Mouse (Mus musculus) E14TG2a.4 (cell line): ENCODE measurements at regions not wholly inside any gene's neighbourhood (a gene's known extent, or its start where the extent isn't known, plus 50 kb on each side); places are given as distances from the start of the nearest gene placed in this dataset.
A peak's percentile ranks its signal among the peaks of the same experiment; 100 is the strongest.

Experiments
- H3K27me3 ChIP-seq: 2 replicates; pipeline ENCODE4 v1.6.1; 2014; ENCODE audit warnings: low read length, control low read depth; ENCODE audit not compliant: insufficient read depth
- H3K36me3 ChIP-seq: 2 replicates; pipeline ENCODE4 v1.6.1; 2014; ENCODE audit warnings: low read length, control low read depth; ENCODE audit not compliant: insufficient read depth
- H3K4me1 ChIP-seq: replicated peaks from 2 replicates; pipeline ENCODE4 v1.6.1; 2014; ENCODE audit warnings: low read depth, low read length, control low read depth
- H3K4me3 ChIP-seq: replicated peaks from 2 replicates; pipeline ENCODE4 v1.5.1; 2014; ENCODE audit warnings: mild to moderate bottlenecking, low read length
- H3K9me3 ChIP-seq: 2 replicates; pipeline ENCODE4 v1.6.1; 2014; ENCODE audit warnings: low read length, control low read depth
- CTCF ChIP-seq: conservative IDR thresholded peaks from 2 replicates; pipeline ENCODE4 v1.5.1; 2014; ENCODE audit warnings: low read length
- NANOG ChIP-seq: IDR thresholded peaks from 2 replicates; pipeline ENCODE4 v1.6.1; 2014; ENCODE audit warnings: borderline replicate concordance, low read length, mixed read lengths
- POU5F1 ChIP-seq: IDR thresholded peaks from 2 replicates; pipeline ENCODE4 v1.6.1; 2014; ENCODE audit warnings: low read length, borderline replicate concordance

GRCm38 (mm10) chrX:158920217-158920616 lies 289.9 kb upstream of the Rps6ka3 start:
- no peak for TF ChIP-seq NANOG
- no peak for TF ChIP-seq CTCF
- TF ChIP-seq POU5F1 = no peak
- no peak overlapping the region for H3K4me3 ChIP-seq
- no peaks in the 10 kb centered on the region for H3K4me1 ChIP-seq
- no peaks in the 10 kb centered on the region for H3K9me3 ChIP-seq
- H3K36me3 ChIP-seq = no peaks in the 10 kb centered on the region
- no peaks in the 10 kb centered on the region; the same call in 1 of the 2 replicates for H3K27me3 ChIP-seq

DNA sequence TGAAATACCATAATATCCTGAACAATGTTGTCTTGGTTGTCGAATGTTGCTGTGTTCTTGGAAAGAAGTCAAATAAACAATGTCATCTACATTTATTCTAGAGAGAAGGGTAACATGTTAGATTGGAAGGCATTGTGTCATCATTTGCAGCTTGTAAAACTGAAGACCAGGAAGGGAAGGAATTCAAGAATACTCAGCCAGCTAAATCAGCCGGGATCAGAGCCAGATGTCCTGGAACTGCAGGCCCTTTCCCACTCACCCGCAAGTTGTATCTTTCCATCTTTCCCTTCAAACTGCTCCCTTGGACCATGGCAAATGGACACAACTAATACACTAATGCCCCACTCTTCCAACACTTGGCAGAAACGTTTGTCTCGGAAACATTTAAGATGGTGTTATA lies 288.7 kb upstream of the Rps6ka3 start:
- H3K36me3 ChIP-seq = no peaks in the 10 kb centered on the region
- TF ChIP-seq CTCF = no peak
- TF ChIP-seq NANOG = no peak
- TF ChIP-seq POU5F1 = no peak
- no peaks in the 10 kb centered on the region for H3K4me1 ChIP-seq
- no peak overlapping the region for H3K4me3 ChIP-seq
- H3K27me3 ChIP-seq = no peaks in the 10 kb centered on the region; the same call in 1 of the 2 replicates
- no peaks in the 10 kb centered on the region for H3K9me3 ChIP-seq

- TF ChIP-seq CTCF (peak; percentile 27), NANOG (no peak)
- no peaks in the 10 kb centered on the region for H3K9me3 ChIP-seq
Observed at GRCm38 (mm10) chrX:158921838-158922450, 288.2 kb upstream of the Rps6ka3 start.

GRCm38 (mm10) chrX:158923081-158923561 lies 287.0 kb upstream of the Rps6ka3 start:
- no peaks in the 10 kb centered on the region for H3K9me3 ChIP-seq
- no peaks in the 10 kb centered on the region for H3K36me3 ChIP-seq
- H3K27me3 ChIP-seq = no peaks in the 10 kb centered on the region; the same call in 1 of the 2 replicates
- H3K4me3 ChIP-seq = no peak overlapping the region
- TF ChIP-seq CTCF = no peak
- no peak for TF ChIP-seq NANOG
- TF ChIP-seq POU5F1 = no peak
- no peaks in the 10 kb centered on the region for H3K4me1 ChIP-seq

More at GRCm38 (mm10) chrX:158921838-158922450, 288.2 kb upstream of the Rps6ka3 start:
- Histone ChIP-seq H3K4me1 (no peaks in the 10 kb centered on the region), H3K4me3 (no peak overlapping the region), H3K27me3 (no peaks in the 10 kb centered on the region; the same call in 1 of the 2 replicates), H3K36me3 (no peaks in the 10 kb centered on the region)

GRCm38 (mm10) chrX:158923657-158924489 lies 286.2 kb upstream of the Rps6ka3 start:
- Histone ChIP-seq H3K4me3 (no peak overlapping the region), H3K4me1 (no peaks in the 10 kb centered on the region), H3K27me3 (no peaks in the 10 kb centered on the region; the same call in 1 of the 2 replicates), H3K36me3 (no peaks in the 10 kb centered on the region), H3K9me3 (no peaks in the 10 kb centered on the region)
- TF ChIP-seq NANOG = no peak
- TF ChIP-seq POU5F1 = no peak
- no peak for TF ChIP-seq CTCF

DNA sequence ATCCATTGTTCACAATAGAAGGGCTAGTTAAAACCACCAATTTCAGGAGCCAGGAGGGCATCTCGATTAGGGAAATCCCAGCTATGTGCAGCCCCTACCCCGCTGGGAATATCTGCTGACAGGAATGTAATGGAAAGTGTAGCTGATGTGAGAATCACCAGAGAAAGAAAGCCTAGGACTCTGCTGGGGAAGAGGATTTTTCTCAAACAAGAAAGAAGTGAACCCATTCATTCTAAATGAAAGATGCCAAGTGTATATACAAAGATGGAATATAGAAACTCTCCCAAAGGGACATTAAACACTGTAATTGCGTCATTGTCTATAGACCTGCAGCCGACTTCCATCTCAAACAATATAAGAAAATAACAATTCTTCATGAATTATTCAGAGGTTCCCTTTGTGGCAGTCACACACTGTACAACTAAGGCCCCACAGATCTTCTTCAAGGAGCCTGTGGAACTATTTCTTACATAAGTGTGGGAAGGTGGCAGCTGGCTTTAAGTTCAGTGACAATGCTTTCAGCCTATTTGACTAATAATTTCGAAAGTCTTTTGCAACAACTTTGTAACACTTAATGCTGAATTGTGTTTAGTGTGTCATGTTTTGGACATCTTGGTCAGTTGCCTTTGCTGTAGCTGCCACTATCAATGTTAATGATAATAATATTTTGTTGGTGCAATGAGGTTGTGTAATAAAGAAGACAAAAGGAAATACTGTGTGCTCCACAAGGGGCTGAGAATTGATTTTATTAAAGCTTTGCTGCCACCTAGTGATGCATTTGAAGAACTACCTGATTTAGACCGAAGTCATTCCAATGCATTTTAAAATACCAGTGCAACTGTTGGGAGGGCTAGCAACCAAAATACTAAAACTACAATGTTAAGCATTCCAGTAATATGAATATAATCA lies 285.4 kb upstream of the Rps6ka3 start:
- Histone ChIP-seq H3K27me3 (no peaks in the 10 kb centered on the region; the same call in 1 of the 2 replicates), H3K4me3 (no peak overlapping the region), H3K9me3 (no peaks in the 10 kb centered on the region), H3K4me1 (no peaks in the 10 kb centered on the region), H3K36me3 (no peaks in the 10 kb centered on the region)
- no peak for TF ChIP-seq POU5F1
- peak; percentile 18; the same call in 1 of the 2 replicates for TF ChIP-seq CTCF
- TF ChIP-seq NANOG = no peak

GRCm38 (mm10) chrX:158931864-158932263 lies 278.2 kb upstream of the Rps6ka3 start:
- H3K9me3 ChIP-seq = no peaks in the 10 kb centered on the region
- no peak for TF ChIP-seq POU5F1
- TF ChIP-seq CTCF = no peak
- no peak for TF ChIP-seq NANOG
- H3K4me1 ChIP-seq = no peaks in the 10 kb centered on the region
- H3K27me3 ChIP-seq = no peaks in the 10 kb centered on the region
- no peaks in the 10 kb centered on the region for H3K36me3 ChIP-seq
- H3K4me3 ChIP-seq = no peak overlapping the region

DNA sequence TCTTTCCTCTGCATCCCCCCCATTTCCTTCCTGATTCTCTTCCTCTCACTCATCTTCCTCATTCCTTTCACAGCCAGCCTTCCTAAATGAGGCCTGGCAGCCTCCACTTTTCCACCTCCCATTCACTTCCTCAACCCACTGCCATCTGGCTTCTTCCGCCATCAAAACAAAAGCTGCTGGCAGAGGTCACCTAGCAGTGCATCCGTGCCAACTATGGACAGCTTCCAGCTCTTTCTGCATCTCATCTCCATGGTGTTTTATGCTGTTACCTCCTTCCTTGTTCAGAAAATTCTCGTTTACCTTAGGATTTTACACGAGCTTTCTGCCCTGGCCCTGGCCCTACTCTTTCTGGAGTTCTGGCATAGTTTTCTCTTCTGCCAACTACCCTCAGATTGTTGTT lies 262.9 kb upstream of the Rps6ka3 start:
- TF ChIP-seq CTCF (no peak), POU5F1 (no peak), NANOG (no peak)
- H3K4me3 ChIP-seq = no peak overlapping the region

More for the DNA sequence above, 262.9 kb upstream of the Rps6ka3 start:
- no peaks in the 10 kb centered on the region for H3K36me3 ChIP-seq
- H3K27me3 ChIP-seq = no peaks in the 10 kb centered on the region
- no peaks in the 10 kb centered on the region for H3K4me1 ChIP-seq
- no peaks in the 10 kb centered on the region for H3K9me3 ChIP-seq
